Mouse (Mus musculus) heart, embryonic 14.5 days (tissue): Measurements from ENCODE around the gene Tmem117. TPM values are rescaled to one million over a fixed set of nuclear protein-coding genes. Genes with fewer than 3 reads are reported as not detected.

Experiments
- ATAC-seq: fragments of 200-750 bp; cut with Nextera tagmentation; 2 replicates; pipeline ENCODE4 v1.8.0; 2017; ENCODE audit warnings: low read depth, moderate TSS enrichment; ENCODE audit not compliant: insufficient number of reproducible peaks, insufficient read depth, low FRiP score
- H3K27ac ChIP-seq, 2 experiments: fragments of 200-500 bp in 1 of 2; fragments of 300-500 bp in 1 of 2; sonication (generic) in 1 of 2; replicated peaks in 1 of 2; 2 replicates each; pipeline ENCODE4 v1.5.1; 2012 to 2014; ENCODE audit warnings: low read depth in 2 of 2, low read length in 2 of 2, control low read depth in 1 of 2, mild to moderate bottlenecking in 1 of 2, mixed read lengths in 1 of 2; ENCODE audit not compliant: control insufficient read depth in 1 of 2, insufficient read depth in 1 of 2
- H3K27me3 ChIP-seq: fragments of 300-500 bp; sonication (generic); 2 replicates; pipeline ENCODE4 v1.6.1; 2014; ENCODE audit warnings: mild to moderate bottlenecking, low read length, control low read depth; ENCODE audit not compliant: control insufficient read depth, insufficient read depth
- H3K36me3 ChIP-seq: fragments of 300-500 bp; sonication (generic); 2 replicates; pipeline ENCODE4 v1.6.1; 2014; ENCODE audit warnings: mild to moderate bottlenecking, control low read depth, low read length, mixed read lengths; ENCODE audit not compliant: control insufficient read depth, insufficient read depth
- H3K4me1 ChIP-seq, 2 experiments: fragments of 200-500 bp in 1 of 2; fragments of 300-500 bp in 1 of 2; sonication (generic) in 1 of 2; 2 replicates each; pipeline ENCODE4 v1.6.1; 2012 to 2014; ENCODE audit warnings: low read length in 2 of 2, control low read depth in 1 of 2, mixed read lengths in 1 of 2; ENCODE audit not compliant: control insufficient read depth in 2 of 2, insufficient read depth in 2 of 2
- H3K4me2 ChIP-seq: fragments of 300-500 bp; sonication (generic); 2 replicates; pipeline ENCODE4 v1.6.1; 2014; ENCODE audit warnings: mild to moderate bottlenecking, low read length
- H3K4me3 ChIP-seq, 2 experiments: fragments of 200-500 bp in 1 of 2; fragments of 300-500 bp in 1 of 2; sonication (generic) in 1 of 2; 2 replicates each; pipeline ENCODE4 v1.5.1; 2012 to 2014; ENCODE audit warnings: low read length in 2 of 2, mild to moderate bottlenecking in 2 of 2, control low read depth in 1 of 2, low read depth in 1 of 2, moderate library complexity in 1 of 2; ENCODE audit not compliant: control insufficient read depth in 1 of 2, insufficient read depth in 1 of 2
- H3K9ac ChIP-seq: fragments of 300-500 bp; sonication (generic); 2 replicates; pipeline ENCODE4 v1.6.1; 2014; ENCODE audit warnings: mild to moderate bottlenecking, low read length
- H3K9me3 ChIP-seq: fragments of 300-500 bp; sonication (generic); 2 replicates; pipeline ENCODE4 v1.6.1; 2016; ENCODE audit warnings: low read length, control low read depth; ENCODE audit not compliant: control insufficient read depth
- WGBS: fragments of 180-500 bp; shearing (Covaris S2); extraction: QIAGEN DNeasy Blood & Tissue Kit; methylation state at CpG from one replicate; pipeline ENCODE4 v1.1.7; 2014; 5-methylcytosine and 5-hydroxymethylcytosine counted together
- polyA plus RNA-seq: library from polyadenylated mRNA; unstranded; fragments of >200 nt; fragmentation: Nextera tagmentation; extraction: Ambion mirVana; gene quantifications from 2 replicates; pipeline ENCODE4 v1.2.1, GENCODE M21; 2014

The Tmem117 gene
- polyA plus RNA-seq, 1 experiment from 2014 or later = 2.0 TPM

- 78% methylated on average over 13 of the region's 13 CpGs for WGBS
- no peak for ATAC-seq
- H3K4me2 ChIP-seq = no peak overlapping the region
- H3K4me1 ChIP-seq = peaks cover 2 to 4% of the 10 kb centered on the region in 2 experiments; a peak in 2 of 4 replicates
- H3K36me3 ChIP-seq = no peaks in the 10 kb centered on the region
- no peaks in the 10 kb centered on the region for H3K9me3 ChIP-seq
- H3K27ac ChIP-seq = no peak overlapping the region
- H3K9ac ChIP-seq = no peak overlapping the region
- no peaks in the 10 kb centered on the region for H3K27me3 ChIP-seq
- no peak overlapping the region for H3K4me3 ChIP-seq
Measured at GRCm38 (mm10) chr15:94658392-94659111, 29.5 kb downstream of the Tmem117 start.

DNA sequence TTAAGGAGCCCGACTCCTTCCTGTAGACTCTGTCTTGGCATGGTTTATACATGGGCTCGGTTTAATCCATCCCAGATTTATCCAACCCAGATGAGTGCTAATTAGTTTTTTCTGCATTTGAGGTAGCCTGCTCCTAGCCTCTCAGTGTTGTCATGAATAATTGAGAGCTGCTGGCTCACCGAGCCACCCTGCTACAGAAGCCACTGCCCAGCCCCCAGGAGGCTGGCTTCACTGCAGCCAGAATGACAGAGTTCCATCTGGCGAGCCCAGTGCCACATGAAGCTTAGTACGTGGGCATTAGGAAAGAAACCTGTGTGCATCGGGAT is 30.0 kb downstream of the Tmem117 start:
- H3K27me3 ChIP-seq = no peaks in the 10 kb centered on the region
- H3K4me3 ChIP-seq = no peak overlapping the region
- H3K9me3 ChIP-seq = no peaks in the 10 kb centered on the region
- no peak overlapping the region for H3K4me2 ChIP-seq
- no peak overlapping the region for H3K9ac ChIP-seq
- H3K4me1 ChIP-seq = peaks cover 2 to 4% of the 10 kb centered on the region in 2 experiments; a peak in 2 of 4 replicates
- H3K36me3 ChIP-seq = no peaks in the 10 kb centered on the region
- WGBS = 60% methylated on average over 6 of the region's 6 CpGs
- H3K27ac ChIP-seq = no peak overlapping the region
- no peak for ATAC-seq

DNA sequence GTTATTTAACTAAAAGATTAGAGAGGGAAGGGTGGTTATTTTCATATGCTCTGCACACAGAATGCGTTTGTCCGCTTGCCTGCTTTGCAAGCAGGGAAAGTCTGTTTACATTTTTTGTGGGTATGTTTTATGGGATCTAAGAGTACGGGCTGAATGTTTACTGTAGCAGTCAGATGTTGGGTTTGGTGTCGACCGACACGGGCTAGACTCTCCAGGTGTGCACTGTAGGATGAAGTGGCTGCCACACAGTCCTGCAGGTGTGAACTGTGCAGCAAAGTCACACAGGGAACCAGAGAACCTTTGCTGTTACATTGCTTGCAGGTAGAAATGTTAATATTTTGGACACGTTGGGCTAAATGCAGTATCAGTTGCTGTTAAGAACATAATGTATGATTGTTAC is 31.9 kb downstream of the Tmem117 start:
- 75% methylated on average over 7 of the region's 7 CpGs for WGBS
- no peak overlapping the region; the same call in 1 of the 2 replicates for H3K4me2 ChIP-seq

DNA sequence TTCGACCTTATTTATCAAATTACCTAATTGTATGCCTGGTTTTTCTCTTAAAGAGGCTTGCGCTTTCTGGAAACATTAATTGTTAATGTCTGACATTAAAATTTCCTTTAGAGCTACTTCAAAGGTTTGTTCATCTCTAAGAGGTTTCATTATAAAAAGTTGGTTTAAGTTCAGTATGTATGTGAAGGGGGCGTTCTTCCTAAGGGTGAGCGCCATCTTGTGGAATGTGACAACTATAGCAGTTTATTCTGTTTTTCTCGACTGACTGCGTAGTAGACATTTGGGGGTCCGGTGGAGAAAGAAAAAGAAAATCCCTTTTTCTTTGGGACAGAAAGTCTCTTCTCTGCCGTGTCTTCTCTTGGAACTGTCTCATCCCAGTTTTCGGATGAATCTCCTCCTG is 32.4 kb downstream of the Tmem117 start:
- Histone ChIP-seq H3K27me3 (no peaks in the 10 kb centered on the region), H3K36me3 (no peaks in the 10 kb centered on the region), H3K27ac (no peak overlapping the region), H3K4me3 (no peak overlapping the region), H3K4me1 (peaks cover 0 to 2% of the 10 kb centered on the region in 2 experiments; a peak in 1 of 4 replicates), H3K4me2 (peak overlapping the region; percentile 20; the same call in 1 of the 2 replicates), H3K9me3 (no peaks in the 10 kb centered on the region), H3K9ac (0 out of 2 replicates have a peak overlapping the region, but pooled peaks have one; percentile 31)
- WGBS = 16% methylated on average over 9 of the region's 9 CpGs
- no peak for ATAC-seq

More for the DNA sequence above, 31.9 kb downstream of the Tmem117 start:
- no peak overlapping the region for H3K27ac ChIP-seq
- H3K4me3 ChIP-seq = no peak overlapping the region
- ATAC-seq = no peak
- H3K9ac ChIP-seq = no peak overlapping the region
- H3K9me3 ChIP-seq = no peaks in the 10 kb centered on the region
- peaks cover 0 to 2% of the 10 kb centered on the region in 2 experiments; a peak in 1 of 4 replicates for H3K4me1 ChIP-seq
- no peaks in the 10 kb centered on the region for H3K36me3 ChIP-seq
- H3K27me3 ChIP-seq = no peaks in the 10 kb centered on the region

- 67% methylated on average over 6 of the region's 6 CpGs for WGBS
- Histone ChIP-seq H3K9me3 (no peaks in the 10 kb centered on the region), H3K36me3 (no peaks in the 10 kb centered on the region), H3K4me3 (no peak overlapping the region), H3K4me2 (no peak overlapping the region), H3K27ac (no peak overlapping the region), H3K27me3 (no peaks in the 10 kb centered on the region), H3K9ac (no peak overlapping the region), H3K4me1 (no peaks in the 10 kb centered on the region)
- no peak for ATAC-seq
Measured at GRCm38 (mm10) chr15:94664612-94665011, 35.6 kb downstream of the Tmem117 start.

GRCm38 (mm10) chr15:94681135-94681534 is 52.1 kb downstream of the Tmem117 start:
- 41% methylated on average over 3 of the region's 3 CpGs for WGBS
- Histone ChIP-seq H3K9ac (no peak overlapping the region), H3K4me3 (no peak overlapping the region), H3K27me3 (no peaks in the 10 kb centered on the region), H3K9me3 (no peaks in the 10 kb centered on the region), H3K4me1 (no peaks in the 10 kb centered on the region), H3K36me3 (no peaks in the 10 kb centered on the region), H3K27ac (no peak overlapping the region), H3K4me2 (no peak overlapping the region)
- no peak for ATAC-seq

DNA sequence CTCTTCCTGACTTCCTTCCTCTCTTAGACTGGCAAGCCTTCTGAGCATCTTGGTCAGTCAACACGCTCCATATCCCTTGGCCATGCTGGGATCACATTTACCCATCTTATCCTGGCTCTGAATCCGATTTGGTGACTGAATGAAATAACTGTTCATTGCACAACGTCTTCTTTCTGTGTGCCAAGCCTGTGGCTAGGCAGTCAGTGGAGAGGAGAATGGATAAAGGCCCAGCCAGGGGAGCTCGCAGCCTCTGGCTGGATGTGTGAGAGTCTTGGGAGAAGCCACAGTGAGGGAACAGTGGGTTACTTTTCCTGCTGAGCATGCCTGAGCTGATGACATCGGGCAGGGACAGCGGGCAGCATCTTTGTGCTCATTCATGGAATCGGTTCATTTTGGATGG is 55.2 kb downstream of the Tmem117 start:
- ATAC-seq = no peak
- H3K4me2 ChIP-seq = no peak overlapping the region
- H3K9me3 ChIP-seq = no peaks in the 10 kb centered on the region
- H3K4me3 ChIP-seq = no peak overlapping the region
- H3K36me3 ChIP-seq = no peaks in the 10 kb centered on the region
- WGBS = 69% methylated on average over 7 of the region's 7 CpGs
- H3K4me1 ChIP-seq = no peaks in the 10 kb centered on the region
- no peaks in the 10 kb centered on the region for H3K27me3 ChIP-seq
- H3K9ac ChIP-seq = no peak overlapping the region
- H3K27ac ChIP-seq = no peak overlapping the region

GRCm38 (mm10) chr15:94687176-94687575 is 58.1 kb downstream of the Tmem117 start:
- no peaks in the 10 kb centered on the region for H3K27me3 ChIP-seq
- no peak overlapping the region for H3K4me3 ChIP-seq
- no peaks in the 10 kb centered on the region for H3K36me3 ChIP-seq
- H3K27ac ChIP-seq = no peak overlapping the region
- no peak overlapping the region for H3K4me2 ChIP-seq
- no peaks in the 10 kb centered on the region for H3K9me3 ChIP-seq
- no peak for ATAC-seq
- no peaks in the 10 kb centered on the region for H3K4me1 ChIP-seq
- WGBS = 90% methylated on average over 7 of the region's 7 CpGs
- no peak overlapping the region for H3K9ac ChIP-seq
